Mouse (Mus musculus) embryonic facial prominence, embryonic 10.5 days (tissue): ENCODE results near the gene Lig3. TPM values are rescaled to one million over a fixed set of nuclear protein-coding genes. Genes with fewer than 3 reads are reported as not detected.

Experiments
- DNase-seq: peaks from one replicate; pipeline ENCODE4 v3.0.0-alpha.2; 2017; ENCODE audit warnings: low spot score
- H3K27ac ChIP-seq: fragments of 300-500 bp; sonication (generic); replicated peaks from 2 replicates; pipeline ENCODE4 v1.5.1; 2016; ENCODE audit warnings: mild to moderate bottlenecking
- H3K27me3 ChIP-seq: fragments of 300-500 bp; sonication (generic); replicated peaks from 2 replicates; pipeline ENCODE4 v1.6.1; 2016; ENCODE audit warnings: low read depth, mild to moderate bottlenecking; ENCODE audit not compliant: poor library complexity, severe bottlenecking
- H3K36me3 ChIP-seq: fragments of 300-500 bp; sonication (generic); replicated peaks from 2 replicates; pipeline ENCODE4 v1.6.1; 2016; ENCODE audit warnings: mild to moderate bottlenecking, moderate library complexity
- H3K4me1 ChIP-seq: fragments of 300-500 bp; sonication (generic); 2 replicates; pipeline ENCODE4 v1.6.1; 2016
- H3K4me3 ChIP-seq: fragments of 300-500 bp; sonication (generic); 2 replicates; pipeline ENCODE4 v1.5.1; 2016; ENCODE audit warnings: mild to moderate bottlenecking, moderate library complexity
- H3K9me3 ChIP-seq: fragments of 300-500 bp; sonication (generic); 2 replicates; pipeline ENCODE4 v1.6.1; 2016; ENCODE audit warnings: mild to moderate bottlenecking
- WGBS: fragments of 180-500 bp; shearing (Covaris S2); methylation state at CpG from one replicate; pipeline ENCODE4 v1.1.7; 2016; 5-methylcytosine and 5-hydroxymethylcytosine counted together
- polyA plus RNA-seq: library from polyadenylated mRNA; unstranded; fragments of >200 nt; fragmentation: Nextera tagmentation; extraction: Ambion mirVana; gene quantifications from 2 replicates; pipeline ENCODE4 v1.2.1, GENCODE M21; 2016

Gene Lig3
- polyA plus RNA-seq, 1 experiment from 2014 or later: 43.8 TPM

GRCm38 (mm10) chr11:82852958-82853357 is 72.0 kb downstream of the Lig3 start:
- DNase-seq: no peak
- H3K4me1 ChIP-seq: peaks cover 9% of the 10 kb centered on the region
- H3K27ac ChIP-seq: no peak overlapping the region
- 89% methylated on average over 7 of the region's 7 CpGs for WGBS
- no peaks in the 10 kb centered on the region for H3K9me3 ChIP-seq
- no peaks in the 10 kb centered on the region for H3K27me3 ChIP-seq
- no peaks in the 10 kb centered on the region for H3K36me3 ChIP-seq
- no peak overlapping the region for H3K4me3 ChIP-seq

Other genes with a start within 250 kb of the Lig3 start
- 0.19 and 0.47 TPM in 2 replicates for gene Cct6b, start 16.8 kb upstream of the Lig3 start, polyA plus RNA-seq
- 38.8 and 39.5 TPM in 2 replicates for gene Zfp830, start 16.8 kb upstream of the Lig3 start, polyA plus RNA-seq
- 11.3 and 11.5 TPM in 2 replicates for gene Rffl, start 90.1 kb downstream of the Lig3 start, polyA plus RNA-seq
- 13.7 and 14.7 TPM in 2 replicates for gene Rad51d, start 109.5 kb downstream of the Lig3 start, polyA plus RNA-seq
- gene Fndc8, start 111.0 kb downstream of the Lig3 start, polyA plus RNA-seq: 0.26 and 0.35 TPM in 2 replicates
- gene Nle1, start 127.3 kb downstream of the Lig3 start, polyA plus RNA-seq: 41.2 and 45.6 TPM in 2 replicates
- gene Unc45b, start 129.4 kb downstream of the Lig3 start, polyA plus RNA-seq: 0.32 and 0.91 TPM in 2 replicates
- 0.26 and 0.31 TPM in 2 replicates for gene Slfn5, start 170.2 kb downstream of the Lig3 start, polyA plus RNA-seq
- 11.5 and 13.8 TPM in 2 replicates for gene Slfn9, start 210.7 kb downstream of the Lig3 start, polyA plus RNA-seq
- 0.11 and 0.14 TPM in 2 replicates for gene Slfn8, start 239.7 kb downstream of the Lig3 start, polyA plus RNA-seq